Mouse (Mus musculus): Measurements from ENCODE around the gene Cdca5.
A peak's percentile ranks its signal among the peaks of the same experiment; 100 is the strongest.

DNA sequence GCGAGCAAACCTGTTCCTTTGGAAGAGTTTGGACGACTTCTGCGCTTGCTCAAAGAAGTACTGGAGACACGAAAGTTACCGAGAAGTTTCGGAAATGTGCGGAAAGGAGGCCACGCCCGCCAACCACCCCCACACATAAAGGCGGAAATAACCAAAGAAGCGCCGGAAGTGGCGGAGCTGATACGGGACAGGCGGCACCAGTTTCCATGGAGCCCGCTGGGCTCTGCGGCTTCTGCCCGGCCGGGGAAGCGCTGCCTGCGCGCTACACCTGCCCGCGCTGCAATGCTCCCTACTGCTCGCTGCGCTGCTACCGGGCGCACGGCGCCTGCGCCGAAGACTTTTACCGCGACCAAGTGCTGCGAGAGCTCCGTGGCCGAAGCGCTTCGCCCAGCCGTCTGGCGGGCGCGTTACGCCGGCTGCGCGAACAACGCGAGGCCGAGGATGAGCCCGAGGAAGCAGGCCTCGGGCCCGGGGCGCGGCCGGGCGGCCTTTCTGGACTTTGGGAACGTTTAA lies 23.7 kb upstream of the Cdca5 start, which contains the start of gene Znhit2:
- TF ChIP-seq CTCF (IDR thresholded peaks at IDR 0.05; ENCODE audit: insufficient read depth, low read depth, low read length) = no peak
- peak; percentile 68 for TF ChIP-seq POLR2A (IDR thresholded peaks at IDR 0.05; ENCODE audit: insufficient read depth, low read depth, low read length)
